Mouse (Mus musculus): Measurements from ENCODE around the gene Hoxa7.

The Hoxa7 gene

DNA sequence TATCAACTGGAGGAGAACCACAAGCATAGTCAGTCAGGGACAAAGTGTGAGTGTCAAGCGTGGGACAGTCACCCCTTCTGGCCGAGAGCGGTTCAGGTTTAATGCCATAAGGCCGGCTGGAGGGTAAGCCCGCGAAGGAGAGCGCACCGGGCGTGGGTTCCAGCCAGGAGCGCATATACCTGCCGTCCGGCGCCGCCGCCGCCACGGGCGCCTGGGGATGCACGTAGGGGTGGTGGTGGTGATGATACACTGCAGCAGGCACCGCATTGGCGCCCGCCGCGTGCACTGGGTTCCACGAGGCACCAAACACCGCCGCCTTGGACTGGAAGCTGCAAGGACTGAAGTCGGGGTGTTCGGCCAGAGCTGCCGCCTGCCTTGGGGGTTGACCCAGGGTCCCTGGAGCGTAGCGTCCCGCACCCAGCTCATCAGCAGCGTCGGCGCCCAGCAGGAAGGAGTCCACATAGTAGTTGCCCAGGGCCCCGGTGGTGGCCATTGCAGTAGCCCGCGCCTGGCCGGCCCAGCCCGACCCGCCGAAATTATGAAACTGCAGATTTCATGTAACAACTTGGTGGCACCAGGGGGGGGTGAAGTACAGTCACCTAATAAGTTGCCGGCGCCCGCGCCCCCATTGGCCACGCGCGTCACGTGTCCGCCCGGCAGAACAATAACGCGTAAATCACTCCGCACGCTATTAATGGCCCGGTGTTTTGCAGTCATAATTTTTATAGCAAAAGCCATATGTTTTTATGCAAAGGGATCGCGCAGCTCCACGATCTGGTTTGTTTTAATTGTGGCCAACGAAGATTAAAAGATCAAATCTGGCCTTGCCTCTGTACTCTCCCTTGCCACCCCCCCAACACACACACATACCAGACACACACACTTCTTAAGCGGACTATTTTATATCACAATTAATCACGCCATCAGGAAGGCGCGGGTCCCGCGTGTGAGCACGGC is 4.2 kb upstream of the Hoxa7 start:
- no peak for DNase-seq (ENCODE audit: low spot score)

- DNase-seq (ENCODE audit: low spot score): no peak
Observed at GRCm38 (mm10) chr6:52224895-52225611, 3.4 kb upstream of the Hoxa7 start.

- DNase-seq (ENCODE audit: low spot score): no peak
Observed at GRCm38 (mm10) chr6:52223939-52224760, 2.5 kb upstream of the Hoxa7 start.

GRCm38 (mm10) chr6:52222729-52223128 is 1.1 kb upstream of the Hoxa7 start:
- DNase-seq (ENCODE audit: low spot score): peak; percentile 7

DNA sequence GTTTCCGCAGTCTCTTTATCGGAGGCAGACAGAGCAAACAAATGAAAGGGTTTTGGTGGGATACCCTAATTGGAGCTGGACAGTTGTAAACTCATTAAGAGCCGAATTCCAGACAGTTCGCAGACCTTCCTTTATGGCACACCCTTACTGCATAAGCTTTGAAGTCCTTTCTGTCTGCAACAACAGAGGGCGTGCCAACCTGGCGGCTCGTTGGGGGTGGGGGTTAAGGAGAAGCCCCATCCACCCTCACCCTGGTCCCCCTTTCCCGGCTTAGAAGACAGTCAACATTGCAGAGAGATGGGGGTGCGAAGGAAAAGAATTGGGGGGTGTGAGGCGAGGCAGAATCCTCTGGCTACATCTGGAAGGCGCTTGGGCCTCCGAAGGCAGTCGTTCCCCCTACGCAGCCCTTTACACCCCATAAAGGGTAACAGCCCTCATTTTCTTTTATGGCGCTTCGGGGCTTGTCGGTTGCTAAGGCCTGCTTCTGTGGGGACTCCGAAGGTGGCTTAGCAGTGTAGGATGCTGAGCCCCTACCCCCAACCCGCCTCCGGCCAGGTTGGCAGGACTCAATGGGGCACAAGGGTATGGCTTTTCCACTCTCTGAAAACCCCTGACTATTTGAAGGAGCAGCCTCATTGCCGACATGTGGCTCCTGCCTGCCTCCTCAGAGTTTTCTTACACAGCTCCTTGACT is 485 bp upstream of the Hoxa7 start:
- no peak for DNase-seq (ENCODE audit: low spot score)

- DNase-seq (ENCODE audit: low spot score): no peak
Observed at GRCm38 (mm10) chr6:52220865-52221310, 766 bp downstream of the Hoxa7 start.

- peak; percentile 8 for DNase-seq (ENCODE audit: low spot score)
Observed at GRCm38 (mm10) chr6:52220003-52220864, 1.4 kb downstream of the Hoxa7 start.

DNA sequence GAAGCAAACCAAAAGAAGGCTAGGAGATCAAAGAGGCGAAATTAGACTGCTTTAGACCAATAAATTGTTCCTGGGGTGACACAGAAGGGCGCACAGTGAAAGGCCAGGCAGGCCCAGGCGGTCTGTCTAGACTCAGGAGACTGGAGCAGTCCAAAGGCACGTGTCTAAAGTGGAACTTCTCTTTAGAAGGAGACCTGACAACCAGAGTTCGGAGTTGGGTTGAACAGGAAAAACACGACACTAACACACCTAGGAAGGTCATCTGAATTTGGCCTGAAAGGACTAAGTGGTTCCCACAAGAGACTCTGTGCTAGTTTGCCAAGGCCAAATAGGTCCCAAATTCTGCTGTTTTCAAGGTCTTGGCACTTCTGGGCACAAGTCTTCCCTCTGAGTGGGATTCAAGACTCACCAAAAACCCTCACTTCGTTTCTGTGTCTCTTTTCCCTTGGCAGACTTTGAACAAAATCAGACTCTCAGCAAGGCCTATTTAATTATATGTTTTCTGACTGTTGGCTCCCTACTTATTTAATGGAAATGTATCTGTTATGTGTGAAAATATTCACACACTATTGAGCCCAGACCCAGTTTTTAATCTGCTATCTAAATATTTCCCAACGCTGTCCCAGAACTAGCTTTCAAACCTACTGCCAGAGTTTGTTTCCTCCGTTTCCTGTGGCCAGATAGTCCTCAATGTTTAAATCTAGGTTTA is 2.3 kb downstream of the Hoxa7 start:
- DNase-seq (ENCODE audit: low spot score): peak; percentile 7

DNA sequence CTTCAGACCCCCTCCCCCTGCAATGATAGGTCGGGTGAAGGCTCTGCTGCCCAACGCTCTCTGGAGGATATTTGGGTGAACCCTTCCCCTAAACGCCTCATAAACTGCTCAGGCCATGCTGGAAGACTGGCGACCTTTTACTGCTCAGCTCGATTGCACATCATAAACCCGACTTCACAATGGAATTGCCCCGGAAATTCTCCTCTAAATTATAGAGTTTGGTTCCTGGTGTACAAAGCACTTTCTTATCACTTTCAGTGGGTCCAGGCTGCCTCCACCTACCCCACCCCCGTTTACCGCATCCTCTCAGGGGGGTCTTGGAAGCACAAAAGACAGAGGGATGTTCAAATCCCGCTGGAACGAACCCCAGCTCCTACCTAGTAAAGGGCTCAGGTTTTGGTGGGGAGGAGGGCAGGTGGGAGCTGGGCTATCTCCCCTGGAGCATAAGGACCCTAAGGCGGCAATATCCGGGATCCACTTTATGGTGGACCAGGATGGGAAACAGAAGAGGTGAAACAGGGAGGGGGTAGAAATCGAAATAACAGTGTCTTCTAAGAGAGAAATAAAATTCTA is 2.9 kb downstream of the Hoxa7 start:
- no peak for DNase-seq (ENCODE audit: low spot score)

- peak; percentile 8 for DNase-seq (ENCODE audit: low spot score)
Observed at GRCm38 (mm10) chr6:52217895-52218642, 3.6 kb downstream of the Hoxa7 start.

DNA sequence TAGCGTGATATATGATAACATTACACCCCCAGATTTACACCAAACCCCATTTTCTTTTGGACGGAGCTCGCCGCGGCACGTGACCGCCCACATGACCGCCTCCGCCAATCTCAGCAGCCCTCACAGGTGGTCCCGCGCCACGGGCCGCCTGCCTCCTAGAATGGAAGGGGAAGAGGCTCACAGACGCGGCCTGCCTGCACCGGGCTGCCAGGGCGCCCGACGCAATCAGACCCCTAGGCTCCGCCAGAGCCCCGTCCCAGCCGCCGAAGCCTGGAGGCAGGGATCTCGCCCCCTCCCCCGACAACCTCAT is 4.2 kb downstream of the Hoxa7 start:
- peak; percentile 55 for DNase-seq (ENCODE audit: low spot score)

- DNase-seq (ENCODE audit: low spot score): peak; percentile 8
Observed at GRCm38 (mm10) chr6:52216691-52217458, 4.8 kb downstream of the Hoxa7 start.

GRCm38 (mm10) chr6:52215771-52216535 is 5.7 kb downstream of the Hoxa7 start:
- peak; percentile 8 for DNase-seq (ENCODE audit: low spot score)

DNA sequence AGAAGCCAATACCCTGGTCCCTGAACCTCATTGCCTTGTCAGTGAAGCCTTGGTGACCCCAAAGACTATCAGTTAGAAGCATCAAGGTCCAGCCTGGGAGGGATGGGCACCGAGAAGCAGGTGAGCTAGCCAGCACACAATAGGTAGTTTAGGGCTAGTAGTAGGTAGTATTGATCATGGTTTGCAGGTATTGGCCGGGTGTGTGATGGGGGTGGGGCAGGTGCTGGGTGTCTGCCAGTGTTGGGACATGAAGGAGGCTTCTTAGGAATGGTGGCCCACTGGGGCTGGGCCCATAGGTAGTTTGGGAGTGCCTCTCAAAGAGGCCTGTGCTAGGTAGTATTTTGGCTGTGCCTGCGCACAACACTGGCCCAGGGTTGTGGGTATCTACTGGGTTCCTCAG is 6.6 kb downstream of the Hoxa7 start:
- DNase-seq (ENCODE audit: low spot score): no peak

DNA sequence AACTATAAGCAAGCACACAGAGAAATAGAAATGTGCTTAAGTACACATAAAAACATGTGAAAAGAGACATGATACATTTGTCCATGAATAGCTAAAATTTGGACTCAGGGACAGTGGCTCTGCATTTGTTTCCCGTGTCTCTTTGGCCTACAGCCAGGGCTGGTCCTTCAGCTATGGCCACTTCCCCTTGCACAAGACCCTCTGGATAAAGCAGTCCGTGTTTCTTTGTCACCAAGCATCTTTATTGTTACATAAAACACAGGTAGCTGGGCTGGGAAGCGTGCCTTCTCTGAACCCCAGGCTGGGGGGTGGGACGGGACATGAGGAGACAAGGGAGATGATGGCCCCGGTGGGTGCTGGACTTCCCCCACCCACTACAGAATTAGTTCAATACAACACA is 7.4 kb downstream of the Hoxa7 start:
- DNase-seq (ENCODE audit: low spot score): no peak

DNA sequence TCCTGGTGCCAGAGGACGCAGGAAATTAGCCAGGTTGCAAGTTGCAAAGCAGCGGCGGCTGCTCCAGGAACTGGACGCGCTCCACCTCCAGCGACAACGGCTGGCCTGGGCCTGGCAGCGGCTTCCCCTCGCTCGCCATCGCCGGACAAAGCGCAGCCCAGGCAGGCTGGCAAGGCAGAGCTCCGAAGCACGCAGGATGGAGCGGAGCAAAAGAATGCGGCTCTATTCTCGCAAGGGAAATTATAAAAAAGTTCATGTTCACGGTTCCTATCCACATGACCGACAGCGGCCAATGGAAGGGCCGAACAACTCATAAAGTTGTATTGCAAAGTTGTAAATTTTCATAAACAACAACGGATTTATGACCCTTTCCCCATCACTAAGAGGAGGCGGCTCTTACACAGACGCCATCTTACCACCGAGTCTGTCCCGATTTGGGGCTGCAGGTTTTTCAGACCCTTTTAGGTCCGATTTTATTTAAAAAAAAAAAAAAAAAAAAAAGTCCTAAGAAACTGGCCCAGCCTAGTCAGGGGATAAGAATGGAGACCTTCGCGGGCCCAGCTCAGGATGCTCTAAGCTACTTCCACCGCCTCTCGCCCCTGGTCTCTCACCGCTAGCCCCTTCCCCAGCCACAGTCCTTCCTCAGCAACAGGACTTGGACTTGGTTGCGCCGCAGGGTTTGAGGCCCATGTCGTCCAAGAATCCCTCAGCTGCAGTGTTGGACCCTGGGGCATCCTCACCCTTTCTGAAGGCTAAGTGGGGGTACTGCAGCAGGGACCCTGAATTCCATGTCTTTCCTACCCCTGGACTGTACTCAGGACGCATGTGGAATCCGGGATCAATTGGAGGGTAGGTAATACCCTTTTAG is 8.3 kb downstream of the Hoxa7 start, which contains the start of the genes Hoxa3 and Gm28308:
Gene Hoxa3 (minus strand): TSS at position 218 of the 868 bp plus-strand sequence.
Gene Gm28308 (minus strand): TSS at position 221 of the 868 bp plus-strand sequence.
- no peak for DNase-seq (ENCODE audit: low spot score)
